Mouse (Mus musculus) embryo, embryonic 11 days (tissue): ENCODE results near the gene Frem1.

Experiments used
- DNase-seq: peaks from one replicate; pipeline ENCODE4 v3.0.0-alpha.2; 2015

Frem1 gene

DNA sequence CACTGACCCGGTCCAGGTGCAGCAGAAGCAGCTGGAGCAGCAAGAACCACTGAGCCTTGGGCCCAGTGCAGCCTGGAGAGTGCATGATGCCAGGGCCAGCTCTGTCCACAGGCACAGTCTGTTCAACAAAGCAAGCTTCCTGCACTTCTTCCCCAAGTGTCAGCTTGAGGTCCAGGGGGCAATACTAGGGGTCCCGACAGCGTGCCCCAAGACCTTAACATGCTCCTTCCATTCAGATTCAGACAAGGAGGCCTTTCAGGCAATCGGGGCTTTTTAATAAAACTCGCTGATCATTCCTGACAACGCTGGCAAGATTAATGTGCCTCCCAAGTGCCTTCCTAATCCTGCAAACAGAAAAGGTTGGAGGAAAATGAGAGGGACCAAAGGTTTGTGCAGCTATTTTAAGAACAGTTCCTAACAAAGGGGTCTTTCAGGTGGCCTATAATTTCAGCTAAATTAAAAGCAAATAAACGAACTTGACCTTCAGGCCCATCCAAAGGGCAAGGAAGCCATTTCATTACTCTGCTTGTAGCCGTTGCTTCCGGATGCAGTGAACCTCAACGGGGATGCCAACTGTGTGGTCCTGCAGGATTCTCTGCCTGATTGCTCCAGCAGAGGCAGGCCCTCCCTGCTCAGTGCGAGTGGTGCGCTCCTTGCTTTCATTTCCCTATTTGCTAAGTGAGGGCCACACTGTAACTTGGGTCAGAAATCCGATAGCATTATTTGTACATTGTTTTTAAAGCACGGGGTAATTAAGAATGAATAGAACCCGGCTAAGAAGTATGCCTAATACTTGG lies 31.2 kb downstream of the Frem1 start:
- peak; percentile 82 for DNase-seq

DNA sequence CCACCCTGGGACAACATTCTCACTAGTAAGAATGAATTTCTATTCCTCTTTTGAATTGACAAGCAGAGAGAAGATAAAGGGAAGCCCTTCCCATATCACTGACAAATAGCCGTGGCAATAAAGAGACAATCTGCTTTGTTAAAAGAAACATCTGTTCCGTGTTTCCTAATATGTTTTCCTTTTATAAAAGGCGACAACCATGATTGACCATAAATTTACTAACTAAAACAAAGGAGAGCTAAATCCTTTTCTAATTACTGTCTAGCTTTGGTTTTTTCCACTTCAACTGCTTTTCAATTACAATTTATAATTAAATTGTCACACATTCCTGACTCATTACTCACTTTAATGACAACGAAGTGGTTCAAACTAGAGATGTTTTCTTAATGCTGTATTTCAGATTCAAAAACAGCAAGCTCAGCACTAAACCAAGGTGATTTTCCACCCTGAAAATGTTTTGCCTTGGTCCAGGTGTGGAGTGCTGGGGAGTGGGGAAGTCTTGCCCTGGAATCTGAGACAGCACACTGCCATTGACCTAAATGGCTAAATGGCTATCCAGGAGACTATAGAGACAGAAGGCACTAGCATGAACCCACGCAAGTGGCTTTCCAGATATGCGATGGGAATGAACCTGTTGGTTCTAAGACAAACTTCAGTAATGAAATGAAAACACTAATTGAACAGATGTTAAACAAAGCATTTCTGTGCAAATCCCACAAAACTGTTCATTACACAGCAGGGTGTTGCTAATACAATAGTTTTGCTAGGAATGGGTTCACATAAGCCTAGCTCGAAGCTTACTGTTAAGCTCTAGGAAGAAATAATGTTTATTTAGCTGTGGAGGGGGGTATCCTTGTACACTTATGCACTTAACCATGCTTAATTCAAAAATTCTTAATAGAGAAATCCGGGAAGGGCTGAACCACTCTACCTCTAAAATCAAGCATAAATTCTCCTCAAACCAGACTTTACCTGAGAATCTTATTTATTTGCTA lies 33.7 kb downstream of the Frem1 start:
- no peak for DNase-seq

DNA sequence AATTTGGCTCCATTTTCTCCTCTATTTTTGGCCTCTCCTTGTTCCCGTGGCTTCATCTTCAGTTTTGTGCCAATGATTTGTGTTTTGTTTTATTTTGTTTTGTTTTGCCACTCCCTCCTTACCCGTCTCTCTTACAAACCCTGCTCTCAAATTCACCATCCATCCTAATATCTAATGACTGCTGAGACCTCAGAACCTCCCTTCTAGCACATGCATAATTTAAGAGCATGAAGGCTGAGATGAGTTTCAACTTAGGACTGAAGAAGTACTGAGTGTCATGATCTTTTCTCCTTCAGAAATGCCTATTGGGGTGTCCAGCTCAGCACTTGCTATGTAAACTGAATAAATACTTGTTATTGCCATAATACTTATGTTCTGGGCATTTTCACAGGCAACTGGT lies 37.6 kb downstream of the Frem1 start:
- no peak for DNase-seq

DNA sequence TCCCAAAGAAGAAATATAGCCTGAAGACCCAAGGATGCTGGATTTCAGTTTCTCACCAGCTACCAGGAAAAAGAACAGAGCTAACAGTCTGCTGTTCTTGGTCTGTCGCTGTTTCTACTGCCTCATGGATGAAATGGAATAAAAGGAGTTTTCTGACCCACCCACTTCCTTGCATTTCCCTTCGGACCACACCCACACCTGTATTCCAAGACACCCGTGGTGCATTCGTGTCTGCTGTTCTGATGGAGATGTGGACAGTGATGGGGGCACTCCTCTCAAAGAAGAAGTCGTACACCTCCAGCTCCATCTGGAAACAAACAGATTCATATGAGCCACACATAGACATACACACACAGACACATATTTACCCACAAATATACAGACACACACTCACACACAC lies 48.1 kb downstream of the Frem1 start:
- DNase-seq = no peak

DNA sequence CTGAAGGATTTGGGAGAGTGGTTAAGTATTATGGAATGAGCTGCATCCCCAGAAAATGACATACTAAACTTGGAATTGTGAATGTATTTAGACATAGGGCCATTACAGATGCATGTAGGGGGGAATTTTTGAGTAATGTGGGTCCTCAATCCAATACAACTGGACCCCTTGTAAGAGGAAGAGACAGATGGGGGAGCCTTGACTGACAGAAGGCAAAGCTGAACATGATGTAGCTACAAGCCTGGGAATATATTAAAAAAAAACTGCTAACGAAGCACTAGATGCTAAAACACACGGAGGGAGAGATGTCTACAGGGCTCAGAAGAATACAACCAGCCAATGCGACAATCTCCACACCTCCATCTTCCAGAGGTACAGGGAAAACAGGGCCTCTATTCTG lies 60.1 kb downstream of the Frem1 start:
- no peak for DNase-seq

DNA sequence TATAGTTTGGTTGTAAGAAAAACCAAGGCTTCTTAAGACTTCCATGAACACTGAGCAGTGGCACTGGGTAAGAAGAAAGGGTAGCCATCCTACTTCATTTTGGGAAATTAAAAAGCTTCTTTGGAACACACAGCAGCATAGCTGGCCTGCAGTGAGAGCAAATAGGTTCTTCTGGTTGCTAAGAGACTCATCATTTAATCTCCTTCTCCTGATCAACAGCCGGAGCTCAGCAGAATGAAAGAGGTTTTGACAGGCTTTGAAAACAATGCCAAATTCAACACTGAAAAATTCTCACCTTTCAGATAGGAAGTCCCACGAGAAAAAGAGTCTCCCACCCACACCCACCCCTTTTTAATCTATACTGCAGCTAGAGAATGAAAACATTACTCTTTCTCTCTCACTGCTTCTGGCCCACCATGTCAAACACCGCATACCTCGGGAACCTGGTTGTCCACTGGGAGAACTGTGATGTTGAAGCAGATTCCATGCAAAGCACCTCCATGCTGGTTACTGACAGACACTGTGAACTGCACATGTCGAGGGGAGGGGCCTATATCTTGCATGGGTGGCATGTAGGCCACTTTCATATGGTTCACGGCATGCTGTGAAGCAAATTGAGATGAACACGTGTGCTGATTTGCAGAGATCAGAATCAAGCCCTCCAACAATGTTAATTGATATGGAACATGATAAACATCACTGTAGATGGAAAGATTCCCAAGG lies 61.0 kb downstream of the Frem1 start:
- no peak for DNase-seq

DNA sequence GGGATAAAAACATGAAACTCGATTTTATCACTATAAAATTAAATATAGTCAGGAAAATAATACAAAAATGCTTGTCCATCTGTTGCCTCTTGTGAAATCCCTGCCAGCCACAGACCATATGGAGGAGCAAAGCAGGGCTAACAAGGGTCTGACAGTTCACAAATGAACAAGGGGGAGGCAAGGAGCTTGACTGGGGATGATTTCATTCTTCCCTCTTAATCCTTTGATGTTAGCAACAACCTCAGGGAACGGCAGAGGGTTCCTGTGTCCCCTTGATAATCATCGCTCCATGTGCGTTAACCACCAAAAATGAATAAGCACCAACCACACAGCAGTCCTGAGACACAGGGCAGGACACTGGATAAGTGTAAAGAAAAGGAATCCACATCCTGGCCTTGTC lies 79.8 kb downstream of the Frem1 start:
- no peak for DNase-seq

DNA sequence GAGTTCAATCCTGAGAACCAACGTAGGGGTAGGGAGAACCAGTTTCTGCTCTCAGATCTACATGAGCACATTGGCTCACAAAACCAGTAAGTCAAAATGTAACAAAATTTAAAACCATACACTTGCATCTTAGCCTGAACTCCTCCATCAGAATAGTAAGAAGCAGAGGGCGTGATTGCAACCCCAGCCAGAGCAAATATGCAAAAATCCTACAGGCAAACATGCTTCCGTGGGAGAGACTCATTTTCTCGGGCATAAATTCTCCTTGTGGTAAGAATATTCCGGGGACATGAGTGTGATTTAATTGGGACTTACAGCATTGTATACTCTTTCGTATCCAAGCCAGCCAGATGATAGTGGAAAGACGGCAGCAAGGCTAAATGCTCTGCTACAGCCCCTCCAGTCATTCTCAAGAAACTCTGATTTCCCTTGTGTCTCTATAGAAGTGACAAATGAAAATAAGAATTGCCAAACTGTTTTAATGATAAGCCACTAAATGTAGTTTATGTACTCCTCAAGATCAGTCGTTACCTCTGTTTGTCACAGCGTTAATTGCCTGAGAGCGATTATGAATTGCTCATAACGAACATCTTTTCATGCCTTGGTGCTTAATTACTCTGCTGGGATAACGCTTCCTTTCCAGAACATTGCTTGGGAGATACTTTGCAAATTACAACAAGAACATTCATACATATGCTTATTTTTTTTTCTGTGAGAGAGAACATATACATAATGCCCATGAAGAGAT lies 81.1 kb downstream of the Frem1 start:
- no peak for DNase-seq

DNA sequence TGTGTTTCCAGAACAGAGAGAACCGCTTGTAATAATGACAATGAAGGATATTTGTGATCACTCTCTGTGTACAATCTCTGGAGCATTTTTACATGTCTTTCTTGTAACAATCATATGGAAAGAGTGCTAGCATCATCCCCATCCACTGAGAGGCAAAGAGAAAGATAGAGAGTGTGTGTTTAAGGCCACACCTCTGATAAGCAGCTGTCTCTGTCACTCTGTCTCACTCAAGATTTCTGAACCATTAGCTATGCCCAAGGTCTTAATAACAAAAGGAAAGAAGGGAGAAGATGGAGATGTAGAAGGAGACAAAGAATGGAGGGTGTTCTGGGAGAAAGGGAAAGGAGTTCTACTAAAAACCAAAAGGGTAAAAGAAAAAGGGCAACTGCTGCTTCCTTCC lies 91.1 kb downstream of the Frem1 start:
- DNase-seq = no peak

DNA sequence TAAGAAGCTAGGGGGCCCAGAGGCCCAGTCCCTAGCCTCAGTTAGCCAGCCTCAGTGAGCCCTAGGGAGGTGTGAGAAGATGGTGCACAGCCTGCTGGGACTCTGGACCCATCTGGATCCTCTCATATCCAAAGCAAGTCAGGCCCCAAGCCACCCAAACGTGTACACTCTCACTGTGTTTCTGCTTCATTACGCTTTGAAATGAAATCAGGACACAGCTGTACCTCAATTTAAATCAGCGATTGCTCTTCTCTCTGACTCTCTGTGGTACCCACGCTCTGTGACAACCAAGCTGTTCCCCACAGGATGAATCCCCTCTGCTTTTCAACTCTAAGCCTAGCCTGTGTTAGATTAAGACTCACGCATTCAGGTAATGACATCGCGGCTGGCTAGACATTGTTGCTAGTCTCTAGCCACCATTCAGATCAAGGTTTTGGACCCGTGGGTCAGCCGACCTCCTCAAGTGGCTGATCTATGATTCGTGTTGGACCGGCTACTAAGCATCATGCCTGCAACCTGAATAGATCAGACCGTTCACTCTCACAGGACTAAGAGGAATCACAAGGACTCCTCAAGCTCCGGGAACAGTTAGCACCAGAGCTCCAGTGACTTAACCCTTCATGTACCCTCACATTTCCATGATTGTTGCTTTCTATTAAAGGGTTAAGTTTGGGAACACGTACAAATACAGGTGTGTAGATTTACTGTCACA lies 94.2 kb downstream of the Frem1 start:
- no peak for DNase-seq

DNA sequence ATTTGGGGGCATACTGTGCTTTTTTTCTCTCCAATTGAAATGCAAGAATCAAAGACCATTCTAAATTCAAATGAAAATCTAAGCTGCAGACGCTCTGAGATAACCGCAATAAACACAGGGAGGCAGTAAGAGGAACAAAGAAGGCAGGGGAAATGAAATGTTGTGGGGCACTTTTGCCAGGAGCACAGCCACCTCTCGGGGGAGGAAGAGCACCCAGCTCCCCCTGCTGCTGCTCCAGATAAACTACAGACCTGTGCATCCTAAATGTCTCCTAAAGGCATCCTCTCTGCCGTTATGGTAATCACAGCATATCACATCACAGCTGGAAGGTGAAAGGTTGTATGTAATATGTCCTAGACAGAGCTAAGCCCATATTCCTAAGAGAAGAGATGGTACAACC lies 98.1 kb downstream of the Frem1 start:
- DNase-seq = no peak

DNA sequence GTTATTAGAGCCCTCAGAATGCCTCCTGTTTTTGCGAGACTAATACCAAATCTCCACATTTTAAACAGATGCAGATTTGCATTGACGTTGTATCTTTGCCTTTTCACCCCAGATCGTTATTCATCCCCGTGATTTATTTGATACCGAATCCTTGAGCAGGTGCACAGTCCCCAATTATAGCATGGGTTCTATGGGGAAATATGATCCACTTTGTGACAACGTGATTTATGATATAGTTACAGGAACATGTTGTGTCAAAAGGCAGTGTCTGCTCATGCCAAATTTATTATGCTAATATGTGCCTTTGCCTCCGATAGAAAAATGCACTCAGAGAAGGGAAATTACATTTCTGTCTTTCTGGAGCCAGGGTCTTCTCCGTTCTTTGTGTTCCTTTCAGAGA lies 102.6 kb downstream of the Frem1 start:
- DNase-seq = no peak

DNA sequence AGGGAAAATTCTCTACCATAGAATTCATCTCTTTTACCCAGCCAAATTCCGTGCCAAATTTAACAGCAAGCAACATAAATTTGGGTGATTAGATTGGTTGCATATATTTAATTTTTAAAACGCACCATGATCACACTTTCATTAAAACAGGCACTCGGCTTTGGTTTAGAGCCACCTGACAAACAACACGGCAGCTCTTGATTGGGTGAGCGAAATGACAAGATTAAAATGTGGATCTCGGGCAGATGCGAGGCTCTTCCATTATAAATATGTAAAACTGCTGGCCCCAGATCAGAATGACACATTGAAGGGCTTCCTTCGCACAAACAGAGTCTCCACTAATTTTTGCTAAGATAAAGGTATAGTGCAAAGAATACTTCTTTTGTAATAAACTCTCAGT lies 105.4 kb downstream of the Frem1 start:
- no peak for DNase-seq

DNA sequence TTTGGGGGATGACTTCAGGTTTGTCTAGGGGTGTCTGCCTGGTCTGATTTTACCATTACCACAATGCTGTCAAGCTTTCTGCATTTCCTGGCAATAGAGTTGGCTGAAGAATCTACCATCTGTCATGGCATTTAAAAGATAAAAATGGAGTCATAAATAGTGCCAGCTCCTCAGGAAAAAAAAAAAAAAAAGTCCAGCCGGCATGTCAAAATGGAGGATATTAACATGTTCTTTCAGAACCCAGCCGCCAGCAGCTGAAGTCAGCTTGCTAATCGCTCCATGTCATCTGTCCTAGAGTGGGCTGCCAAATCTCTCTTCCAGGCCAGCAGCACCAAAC lies 105.9 kb downstream of the Frem1 start:
- no peak for DNase-seq

DNA sequence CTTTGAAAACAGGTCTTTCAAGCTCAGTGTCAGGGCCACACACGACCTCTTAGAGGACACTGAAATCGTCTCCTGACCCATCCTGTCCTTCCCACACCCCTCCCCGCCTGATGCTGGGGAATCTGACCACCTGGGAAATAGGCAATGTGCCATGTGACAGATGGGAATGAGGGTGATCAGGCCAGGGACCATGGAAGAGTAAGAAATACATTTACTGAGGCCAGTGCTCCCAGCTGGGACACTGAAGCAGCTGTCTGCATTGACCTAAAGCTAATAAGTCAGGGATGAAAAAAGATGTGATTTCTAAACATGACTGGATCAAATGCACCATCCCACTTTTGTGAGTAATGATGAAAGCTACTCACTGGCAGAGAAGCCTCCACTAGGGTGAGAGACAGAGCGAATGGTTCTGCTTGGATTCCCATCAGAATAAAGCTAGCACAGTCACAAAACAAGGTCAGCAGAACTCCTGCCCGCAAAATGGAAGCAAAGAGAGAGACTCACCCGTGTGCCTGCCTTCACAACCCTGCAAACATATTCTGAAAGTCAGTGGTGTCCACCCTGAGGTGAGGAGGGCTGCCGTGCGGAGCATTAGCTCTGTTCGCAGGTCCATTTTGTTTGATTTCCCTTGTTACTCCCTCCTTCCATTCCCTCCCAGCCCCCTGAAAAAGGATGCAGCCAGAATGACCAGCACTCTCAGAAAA lies 106.4 kb downstream of the Frem1 start:
- DNase-seq = no peak

DNA sequence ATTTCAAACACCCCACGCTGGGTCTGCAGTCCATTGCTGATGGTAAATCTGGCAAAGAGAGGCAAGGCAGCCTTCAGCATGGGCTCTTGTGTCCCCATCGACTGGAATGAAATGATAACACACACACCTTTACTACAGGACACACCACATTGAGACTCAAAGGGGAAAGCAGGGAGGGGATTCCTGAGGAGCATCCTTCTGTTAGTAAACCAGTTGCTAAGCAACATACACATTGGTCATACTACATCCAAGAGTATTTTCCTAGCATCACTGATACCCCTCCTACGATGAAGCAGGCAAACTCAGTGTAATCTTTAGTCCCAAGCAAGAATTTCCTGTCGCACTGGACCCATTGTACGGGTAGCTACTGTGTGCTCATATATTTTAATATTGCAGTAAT lies 111.5 kb downstream of the Frem1 start:
- DNase-seq = no peak

DNA sequence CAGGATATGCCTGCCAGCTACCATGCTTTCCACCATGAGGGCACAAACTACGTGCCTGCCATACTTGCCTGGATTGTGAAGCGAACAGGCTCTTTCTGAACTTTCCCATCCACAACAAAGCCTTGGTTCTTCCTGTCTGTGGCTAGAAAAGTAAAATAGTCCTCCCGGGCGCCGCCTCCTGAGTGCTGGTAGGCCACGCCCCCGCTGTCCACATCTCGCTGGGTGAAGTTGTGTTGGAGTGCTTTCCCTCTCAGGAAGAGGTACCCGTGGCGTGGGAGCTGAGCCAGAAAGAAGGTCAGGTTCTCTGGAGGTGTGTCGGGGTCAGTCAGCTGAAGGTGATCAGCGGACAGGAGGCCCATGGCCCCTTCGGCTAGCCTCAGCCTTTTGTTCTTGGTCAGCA lies 111.9 kb downstream of the Frem1 start:
- DNase-seq = no peak

DNA sequence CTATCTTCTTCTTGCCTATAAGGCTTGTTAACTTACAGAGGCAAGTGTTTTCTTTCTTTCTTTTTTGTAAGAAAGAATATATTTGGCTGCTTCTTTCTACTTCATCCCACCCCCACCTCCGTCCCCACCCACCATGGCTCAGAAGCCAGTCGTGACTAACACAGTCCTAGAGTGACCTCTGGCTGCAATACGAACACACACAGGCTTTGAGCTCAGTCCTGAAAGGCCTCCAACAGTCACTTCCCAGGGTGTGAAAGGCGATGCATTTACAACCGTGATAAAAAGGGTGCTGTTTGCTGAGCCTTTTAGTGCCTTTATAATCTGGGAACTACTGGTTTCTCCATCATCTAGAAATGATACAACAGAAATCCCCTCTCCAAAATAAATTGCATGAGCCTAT lies 117.8 kb downstream of the Frem1 start:
- peak; percentile 77 for DNase-seq

DNA sequence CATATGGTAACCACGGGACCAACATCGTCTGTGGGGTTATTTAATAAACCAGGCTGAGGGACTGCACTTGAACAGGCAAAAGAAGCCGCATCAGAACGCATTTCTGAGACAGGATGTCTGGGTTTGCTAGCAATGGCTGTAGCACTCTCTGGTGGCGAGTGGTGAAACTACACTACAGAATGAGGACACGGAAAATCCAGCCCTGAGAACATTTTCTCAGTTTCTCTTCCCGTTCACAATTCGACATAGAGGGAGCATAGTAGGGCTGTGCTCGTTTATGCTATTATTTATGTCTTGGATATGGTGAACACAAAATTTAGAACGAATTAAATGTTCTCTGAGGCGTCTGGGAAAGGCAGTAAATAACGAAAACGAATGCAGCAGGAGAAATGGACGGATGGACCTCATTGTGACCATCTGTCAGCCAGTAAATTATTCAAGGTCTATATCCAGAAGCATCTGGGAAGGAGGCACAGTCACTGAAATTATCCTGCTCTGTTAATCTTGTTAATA lies 118.4 kb downstream of the Frem1 start:
- peak; percentile 87 for DNase-seq

DNA sequence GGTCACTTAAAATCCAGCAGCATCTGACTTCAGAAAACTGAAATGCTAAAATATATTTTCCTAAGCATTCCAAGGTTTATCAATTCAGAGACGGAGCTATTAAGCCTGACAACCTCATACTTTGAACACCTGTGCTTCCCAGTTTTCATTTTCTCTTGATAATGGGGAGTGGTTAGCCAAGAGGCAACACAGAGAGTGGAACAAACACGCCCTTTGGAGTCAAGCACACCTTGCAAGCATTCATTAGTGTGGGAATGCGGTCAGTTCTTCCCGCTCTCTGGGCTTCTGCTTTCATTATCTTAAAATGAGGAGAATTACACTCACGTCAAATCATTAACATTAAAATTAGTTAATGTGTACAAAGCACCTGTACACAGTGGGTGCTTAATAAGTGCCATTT lies 122.1 kb downstream of the Frem1 start:
- no peak for DNase-seq

DNA sequence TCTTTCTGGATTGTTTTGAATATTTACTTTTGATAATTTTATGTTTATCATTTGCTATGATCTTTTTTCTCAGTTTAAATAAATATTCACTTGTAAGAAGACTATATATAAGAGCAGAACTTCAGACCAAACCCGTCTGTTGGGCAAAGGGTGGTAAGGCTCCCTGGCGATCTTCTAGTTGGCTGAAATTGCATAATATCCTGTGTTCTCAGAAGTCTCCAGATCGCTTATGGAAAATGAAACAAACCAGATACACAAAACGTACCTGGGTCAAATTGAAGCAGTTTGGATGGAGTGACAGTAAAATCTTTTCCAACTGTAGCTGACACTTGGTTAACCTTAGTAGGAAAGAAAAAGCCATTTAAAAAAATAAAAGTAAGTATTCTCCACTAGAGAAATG lies 130.2 kb downstream of the Frem1 start:
- no peak for DNase-seq
